Mouse (Mus musculus): ENCODE data around the gene Ndufs1. TPM values are rescaled to one million over a fixed set of nuclear protein-coding genes. Genes with fewer than 3 reads are reported as not detected.

Ndufs1 gene
- 50.9 and 59.3 TPM in 2 replicates for total RNA-seq (2023)

DNA sequence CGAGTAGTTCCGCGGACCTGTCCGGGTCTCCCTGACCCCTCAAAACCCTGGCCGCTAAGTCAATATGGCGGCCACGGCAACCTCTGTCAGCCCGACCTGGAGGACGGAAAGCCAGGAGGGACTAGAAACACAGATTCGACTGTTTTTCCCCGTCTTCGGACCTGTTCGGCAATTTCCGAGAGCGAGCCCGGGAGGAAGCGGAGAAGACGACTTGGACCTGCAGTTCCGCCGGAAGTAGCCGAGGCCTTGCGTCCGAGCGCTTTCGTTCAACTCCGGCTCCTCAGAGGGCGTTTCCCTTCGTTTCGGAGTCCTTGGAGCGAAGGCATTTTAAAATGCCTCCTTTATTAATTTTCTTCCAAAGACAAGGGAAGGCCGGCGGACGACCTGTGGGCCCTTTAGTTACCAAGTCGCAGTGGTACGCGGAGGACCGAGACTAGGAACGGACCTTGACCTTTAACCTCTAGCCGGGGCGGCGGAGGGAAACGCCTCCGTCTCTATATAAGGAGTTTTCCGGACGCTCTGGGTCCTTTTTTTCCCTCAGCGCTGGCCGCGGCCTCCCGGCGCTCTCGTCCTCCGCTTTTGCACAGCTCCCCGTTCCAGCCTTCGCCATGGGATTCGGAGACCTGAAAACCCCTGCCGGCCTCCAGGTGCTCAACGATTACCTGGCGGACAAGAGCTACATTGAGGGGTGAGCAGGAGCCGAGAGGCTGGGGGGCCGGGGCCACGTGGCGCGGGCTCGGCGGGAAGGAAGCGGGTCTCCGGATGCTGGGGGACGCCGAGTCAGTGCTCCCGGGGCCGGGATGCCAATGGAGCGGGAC, at the start of gene Ndufs1, which contains the start of gene Eef1b2:
TSS of gene Ndufs1 (minus strand) at position 230 of the 818 bp plus-strand sequence.
TSS of gene Eef1b2 (plus strand) at position 222 of the 818 bp plus-strand sequence.

DNA sequence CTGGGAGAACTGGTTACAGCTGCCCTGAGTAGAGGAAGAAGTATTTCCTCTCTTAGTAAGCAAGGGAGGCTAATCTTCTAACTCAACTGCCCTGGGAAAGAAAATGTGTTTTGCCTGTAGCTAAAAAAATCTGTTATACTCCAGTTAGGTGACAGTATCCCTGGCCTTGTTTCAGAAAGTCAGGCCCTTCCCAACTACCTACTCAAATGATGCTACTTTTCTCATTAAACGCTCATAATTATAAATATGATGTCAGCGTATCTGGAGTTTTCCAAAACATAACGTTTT, 37.6 kb upstream of the Ndufs1 start, which contains the start of gene Gpr1:
TSS of gene Gpr1 (minus strand) at position 273 of the 288 bp plus-strand sequence.

DNA sequence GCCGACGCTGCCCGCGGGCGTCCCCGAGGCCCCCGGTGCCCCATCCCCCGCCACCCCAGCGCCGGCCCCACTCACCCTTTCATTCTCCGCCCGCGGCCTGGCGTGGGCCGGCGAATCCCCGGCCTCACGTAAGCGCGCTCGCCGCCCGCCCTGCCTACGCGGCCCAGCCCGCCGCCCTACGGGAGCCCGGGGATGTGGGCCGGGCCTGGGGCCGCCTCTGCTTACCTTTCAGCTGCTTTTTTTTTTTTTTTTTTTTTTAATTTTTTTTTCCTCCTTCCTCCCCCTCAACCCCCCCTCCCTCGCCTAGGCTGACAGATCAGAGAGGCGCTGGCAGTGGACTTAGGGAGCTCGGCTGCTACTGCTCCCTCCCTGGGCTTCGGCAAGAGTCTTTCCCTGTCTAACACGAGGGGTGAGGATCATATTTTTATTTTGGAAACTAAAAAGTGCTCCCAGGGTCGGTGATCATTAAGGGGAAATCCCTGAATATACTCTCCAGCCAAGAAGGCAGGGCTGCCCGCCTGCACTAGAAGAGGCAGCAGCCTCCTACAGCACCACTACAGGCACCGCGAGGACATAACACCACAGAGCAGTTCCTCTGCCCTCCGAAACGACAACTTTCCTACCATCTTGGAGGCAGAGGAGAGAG, 62.4 kb downstream of the Ndufs1 start, which contains the start of gene Ino80d:
TSS of gene Ino80d (minus strand) at position 532 of the 646 bp plus-strand sequence.

Other genes with a start within 250 kb of the Ndufs1 start
- gene Ino80d, start 62.2 kb downstream of the Ndufs1 start, total RNA-seq (2023), result 51.2 and 65.7 TPM in 2 replicates
- 302 and 359 TPM in 2 replicates for gene Eef1b2, start within 50 bp of the Ndufs1 start, total RNA-seq (2023)
- not detected in 2 replicates for gene Gpr1, start 37.7 kb upstream of the Ndufs1 start, total RNA-seq (2023)
- not detected in 2 replicates for gene Zdbf2, start 96.4 kb upstream of the Ndufs1 start, total RNA-seq (2023)

All from neutrophil, adult 65 days (primary cell).